Mouse (Mus musculus): ENCODE measurements around the gene Dnaaf5. TPM values are rescaled to one million over a fixed set of nuclear protein-coding genes. Genes with fewer than 3 reads are reported as not detected.

The Dnaaf5 gene
- polyA plus RNA-seq, 1 experiment from 2014 or later, result 5.8 TPM

Other genes with a start within 250 kb of the Dnaaf5 start
- 65.7 and 73.2 TPM in 2 replicates for gene Pdgfa, start 152.9 kb upstream of the Dnaaf5 start, polyA plus RNA-seq (2014; fragmentation: Nextera tagmentation; extraction: Ambion mirVana)
- 22.8 and 26.1 TPM in 2 replicates for gene Prkar1b, start 222 bp upstream of the Dnaaf5 start, polyA plus RNA-seq (2014; fragmentation: Nextera tagmentation; extraction: Ambion mirVana)
- 56.3 and 59.5 TPM in 2 replicates for gene Sun1, start 50.4 kb downstream of the Dnaaf5 start, polyA plus RNA-seq (2014; fragmentation: Nextera tagmentation; extraction: Ambion mirVana)
- gene Get4, start 102.1 kb downstream of the Dnaaf5 start, polyA plus RNA-seq (2014; fragmentation: Nextera tagmentation; extraction: Ambion mirVana), result 136 and 156 TPM in 2 replicates
- gene Adap1, start 175.4 kb downstream of the Dnaaf5 start, polyA plus RNA-seq (2014; fragmentation: Nextera tagmentation; extraction: Ambion mirVana), result 5.1 and 5.7 TPM in 2 replicates
- gene Cox19, start 201.2 kb downstream of the Dnaaf5 start, polyA plus RNA-seq (2014; fragmentation: Nextera tagmentation; extraction: Ambion mirVana), result 106 and 107 TPM in 2 replicates
- 11.5 and 11.8 TPM in 2 replicates for gene Cyp2w1, start 202.4 kb downstream of the Dnaaf5 start, polyA plus RNA-seq (2014; fragmentation: Nextera tagmentation; extraction: Ambion mirVana)
- 2.0 and 2.8 TPM in 2 replicates for gene Gpr146, start 227.5 kb downstream of the Dnaaf5 start, polyA plus RNA-seq (2014; fragmentation: Nextera tagmentation; extraction: Ambion mirVana)